In the genomic region with DNA sequence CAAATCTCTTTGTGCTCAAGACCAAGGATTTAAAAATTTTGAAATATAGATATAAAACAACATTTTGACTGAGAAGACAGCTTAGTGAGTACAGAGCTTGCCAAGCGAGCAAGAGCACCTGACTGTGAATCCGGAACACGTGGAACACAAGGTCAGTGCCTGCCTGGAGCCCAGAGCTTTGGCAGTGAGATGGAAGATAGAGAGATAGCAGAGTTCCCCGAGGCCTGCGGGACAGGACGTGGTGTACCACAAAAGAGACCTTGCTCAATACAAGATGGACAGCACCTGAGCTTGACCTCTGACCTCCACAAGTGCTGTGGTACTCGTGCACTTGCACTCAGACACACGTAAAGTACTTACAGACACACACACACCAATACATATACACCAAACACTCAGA, we compare ENCODE assay signal across 14 mouse cellular contexts. TPM values are rescaled to one million over a fixed set of nuclear protein-coding genes. Genes with fewer than 3 reads are reported as not detected.
A peak's percentile ranks its signal among the peaks of the same experiment; 100 is the strongest.
DNase-seq lines count a peak whose midpoint lies in the region; ATAC-seq and TF ChIP-seq lines count a peak whose summit lies in the region.
"Had no signal": no experiment of that assay in that cellular context is flagged by ENCODE, and none has a peak within 500 bp of the region (broad histone marks: within the 10 kb centered on the region; RNA-seq: fewer than 3 reads in every experiment).

No protein-coding gene starts in this region.

- H3K9ac ChIP-seq in stomach, postnatal 0 days (ENCODE audit: low read length) = no peak overlapping the region
- H3K9ac ChIP-seq: heart, embryonic 13.5 days; hindbrain, embryonic 15.5 days; lung, embryonic 15.5 days had no signal

- no peak overlapping the region for H3K4me3 ChIP-seq in stomach, postnatal 0 days (ENCODE audit: low read depth, low read length)
- H3K4me3 ChIP-seq in lung, adult 2 months (replicated peaks; ENCODE audit: extremely low read depth, low read depth, low read length) = no peak overlapping the region
- H3K4me3 ChIP-seq: erythroblast, embryonic 14.5 days; heart, embryonic 13.5 days; hindbrain, embryonic 15.5 days; lung, embryonic 15.5 days had no signal

- H3K27me3 ChIP-seq in stomach, postnatal 0 days (ENCODE audit: control insufficient read depth, insufficient read depth, low read length) = no peaks in the 10 kb centered on the region
- H3K27me3 ChIP-seq: heart, embryonic 13.5 days; hindbrain, embryonic 15.5 days; lung, embryonic 15.5 days had no signal

- no peaks in the 10 kb centered on the region for H3K36me3 ChIP-seq in stomach, postnatal 0 days (ENCODE audit: control insufficient read depth, insufficient read depth, low read length)
- H3K36me3 ChIP-seq: hindbrain, embryonic 15.5 days; lung, embryonic 15.5 days had no signal

- no peak overlapping the region for H3K27ac ChIP-seq in stomach, postnatal 0 days (replicated peaks)
- H3K27ac ChIP-seq: heart, embryonic 13.5 days; hindbrain, embryonic 15.5 days; lung, embryonic 15.5 days had no signal

- H3K4me2 ChIP-seq in stomach, postnatal 0 days (replicated peaks; ENCODE audit: low read depth) = no peak overlapping the region
- H3K4me2 ChIP-seq: heart, embryonic 13.5 days; hindbrain, embryonic 15.5 days; lung, embryonic 15.5 days had no signal

- no peak for TF ChIP-seq CTCF in stomach, postnatal 0 days (IDR thresholded peaks at IDR 0.05; ENCODE audit: low read depth)
- no peak for TF ChIP-seq CTCF in lung, adult 2 months (IDR thresholded peaks at IDR 0.05; ENCODE audit: insufficient read depth, low read length)

- 84% methylated on average over 8 of the region's 8 CpGs for WGBS in stomach, postnatal 0 days
- 80% methylated on average over 8 of the region's 8 CpGs for WGBS in lung, adult 2 months

- intact Hi-C loops in left cerebral cortex, postnatal 36 days (cut with DNase I) = loop anchor here (5.0 kb wide), 1 partner anchor 54 kb away; a partner anchor contains a TSS

- H3K9me3 ChIP-seq in stomach, postnatal 0 days (ENCODE audit: control insufficient read depth, low read length) = no peaks in the 10 kb centered on the region
- H3K9me3 ChIP-seq: heart, embryonic 13.5 days; hindbrain, embryonic 15.5 days; lung, embryonic 15.5 days had no signal

- no peaks in the 10 kb centered on the region for H3K4me1 ChIP-seq in stomach, postnatal 0 days (replicated peaks; ENCODE audit: control insufficient read depth, insufficient read depth)
- H3K4me1 ChIP-seq in lung, adult 2 months (ENCODE audit: control insufficient read depth, insufficient read depth, low read length) = peaks cover 7% of the 10 kb centered on the region

- no peak for TF ChIP-seq POLR2A in lung, adult 2 months (IDR thresholded peaks at IDR 0.05; ENCODE audit: borderline replicate concordance, extremely low read depth, low read depth, low read length)

- DNase-seq in kidney, adult 11 months = peak; percentile 59
- no peak for DNase-seq in kidney, postnatal 10 days
- peak; percentile 27 for DNase-seq in urinary bladder, postnatal 14 days (ENCODE audit: low spot score)
- no peak for DNase-seq in urinary bladder, adult 18-20 months (ENCODE audit: low spot score in 2 of 2)
- DNase-seq in stomach, postnatal 0 days (ENCODE audit: low spot score) = no peak
- no peak for DNase-seq in left cerebral cortex, postnatal 36 days (ENCODE audit: low spot score in 2 of 2)
- no peak for DNase-seq in lung, adult 2 months
- DNase-seq: spleen, adult 18-20 months; thymus, adult 18-20 months had no signal

- 0 out of 2 replicates have a peak, but pooled peaks have one; percentile 14 for ATAC-seq in granulocyte monocyte progenitor cell, adult 5-6 weeks (replicated peaks; ENCODE audit: poor library complexity, severe bottlenecking)
- ATAC-seq in stomach, postnatal 0 days (ENCODE audit: low FRiP score, low TSS enrichment) = peak; percentile 38; the same call in 1 of the 2 replicates

- TF ChIP-seq EP300 in stomach, postnatal 0 days (optimal IDR thresholded peaks at IDR 0.05) = no peak

RNA-seq across cellular contexts. Expression of a gene that starts 54.2 kb away (rescaled TPM):
- total RNA-seq in granulocyte monocyte progenitor cell, adult 5-6 weeks (2014; fragmentation: Nextera tagmentation) = 69.1 and 73.1 TPM in 2 replicates
- 96.7 and 125 TPM in 2 replicates for total RNA-seq in granulocyte monocyte progenitor cell, adult 5-6 weeks (2017)
- polyA plus RNA-seq in stomach, postnatal 0 days (2015; fragmentation: Nextera tagmentation; extraction: Ambion mirVana) = 106 and 110 TPM in 2 replicates
- 10 to 100 TPM; 63.6 to 66.2 TPM for total RNA-seq in left cerebral cortex, postnatal 36 days (2021)
- polyA plus RNA-seq in lung, adult 2 months (2012; rRNA removed) = 34.8 and 54.0 TPM in 2 replicates

RNA-seq across cellular contexts. Expression of a gene that starts 54.3 kb away (rescaled TPM):
- total RNA-seq in granulocyte monocyte progenitor cell, adult 5-6 weeks (2014; fragmentation: Nextera tagmentation) = 54.1 and 71.7 TPM in 2 replicates
- total RNA-seq in granulocyte monocyte progenitor cell, adult 5-6 weeks (2017) = 66.0 and 83.4 TPM in 2 replicates
- 42.7 and 46.8 TPM in 2 replicates for polyA plus RNA-seq in stomach, postnatal 0 days (2015; fragmentation: Nextera tagmentation; extraction: Ambion mirVana)
- 10 to 100 TPM; 61.7 to 62.0 TPM for total RNA-seq in left cerebral cortex, postnatal 36 days (2021)
- polyA plus RNA-seq in lung, adult 2 months (2012; rRNA removed) = 16.2 and 30.1 TPM in 2 replicates

Comparison
In these comparisons a context has a peak if more than half of its experiments do, and no peak if none do; other contexts are left out.
1. DNase-seq: peak in kidney, adult 11 months (single experiment) and urinary bladder, postnatal 14 days (single experiment); none in kidney, postnatal 10 days (single experiment), urinary bladder, adult 18-20 months (0 of 2), stomach, postnatal 0 days (single experiment), left cerebral cortex, postnatal 36 days (0 of 2) and lung, adult 2 months (single experiment).